In genomic region chr8:72493381-72493780, GRCm38 (mm10) we compare ENCODE assay signal across 8 mouse cellular contexts. TPM values are rescaled to one million over a fixed set of nuclear protein-coding genes. Genes with fewer than 3 reads are reported as not detected.
A peak's percentile ranks its signal among the peaks of the same experiment; 100 is the strongest.
DNase-seq lines count a peak whose midpoint lies in the region; ATAC-seq and TF ChIP-seq lines count a peak whose summit lies in the region.

No protein-coding gene starts in this region.

- H3K4me2 ChIP-seq in hindbrain, embryonic 12.5 days (replicated peaks): peak overlapping the region; percentile 72
- peak overlapping the region; percentile 80 for H3K4me2 ChIP-seq in midbrain, embryonic 14.5 days (ENCODE audit: low read length)

- H3K4me3 ChIP-seq in layer of hippocampus, adult 2 months: peak overlapping the region; percentile 68
- peak overlapping the region; percentile 61 for H3K4me3 ChIP-seq in cortical plate, adult 2 months (ENCODE audit: insufficient read depth, low read length)
- peak overlapping the region; percentile 91 for H3K4me3 ChIP-seq in hindbrain, embryonic 12.5 days
- H3K4me3 ChIP-seq in midbrain, embryonic 14.5 days (replicated peaks; ENCODE audit: low read depth, low read length): peak overlapping the region; percentile 74

- 17% methylated on average over 8 of the region's 8 CpGs for WGBS in hindbrain, embryonic 12.5 days
- WGBS in midbrain, embryonic 14.5 days: 13% methylated on average over 8 of the region's 8 CpGs

- no peaks in the 10 kb centered on the region for H3K27me3 ChIP-seq in hindbrain, embryonic 12.5 days
- no peaks in the 10 kb centered on the region for H3K27me3 ChIP-seq in midbrain, embryonic 14.5 days (ENCODE audit: control insufficient read depth, insufficient read depth, low read length)

- intact Hi-C loops in left cerebral cortex, postnatal 10 days (cut with DNase I): loop anchor here (5.0 kb wide), 1 partner anchor 54 kb away; the partner anchor contains the start of gene Med26

- peak overlapping the region; percentile 65 for H3K9ac ChIP-seq in hindbrain, embryonic 12.5 days
- peak overlapping the region; percentile 65 for H3K9ac ChIP-seq in midbrain, embryonic 14.5 days (replicated peaks; ENCODE audit: low read length)

- TF ChIP-seq CTCF in layer of hippocampus, adult 2 months (conservative IDR thresholded peaks at IDR 0.05): no peak
- no peak for TF ChIP-seq CTCF in cortical plate, adult 2 months (IDR thresholded peaks at IDR 0.05; ENCODE audit: extremely low read depth, insufficient read depth, low read length)

- no peak for DNase-seq in layer of hippocampus, adult 2 months (ENCODE audit: low spot score in 2 of 2)
- DNase-seq in layer of hippocampus, postnatal 14 days (ENCODE audit: low spot score in 2 of 2): no peak
- DNase-seq in midbrain, embryonic 14.5 days: no peak
- DNase-seq in gastrocnemius, postnatal 4 days (ENCODE audit: low spot score in 2 of 2): no peak
- no peak for DNase-seq in natural killer cell, adult 2 months (ENCODE audit: low spot score in 2 of 2)
- DNase-seq in left cerebral cortex, postnatal 10 days (ENCODE audit: extremely low spot score in 1 of 2, low spot score in 2 of 2): no peak

- no peak for TF ChIP-seq POLR2A in cortical plate, adult 2 months (IDR thresholded peaks at IDR 0.05; ENCODE audit: extremely low read depth, insufficient read depth, low read length)

- H3K9me3 ChIP-seq in hindbrain, embryonic 12.5 days (replicated peaks): no peaks in the 10 kb centered on the region
- no peaks in the 10 kb centered on the region for H3K9me3 ChIP-seq in midbrain, embryonic 14.5 days (ENCODE audit: control insufficient read depth, low read length)

- ATAC-seq in hindbrain, embryonic 12.5 days (ENCODE audit: low FRiP score): no peak
- no peak for ATAC-seq in midbrain, embryonic 14.5 days (ENCODE audit: low FRiP score, low TSS enrichment)

- peaks cover 4% of the 10 kb centered on the region for H3K4me1 ChIP-seq in cortical plate, adult 2 months (ENCODE audit: control insufficient read depth, insufficient read depth, low read length)
- H3K4me1 ChIP-seq in hindbrain, embryonic 12.5 days: peaks cover 24% of the 10 kb centered on the region
- H3K4me1 ChIP-seq in midbrain, embryonic 14.5 days (ENCODE audit: control insufficient read depth, insufficient read depth, low read length): peaks cover 22% of the 10 kb centered on the region

- peaks cover 35% of the 10 kb centered on the region for H3K36me3 ChIP-seq in hindbrain, embryonic 12.5 days
- H3K36me3 ChIP-seq in midbrain, embryonic 14.5 days (ENCODE audit: control insufficient read depth, insufficient read depth, low read length): peaks cover 23% of the 10 kb centered on the region

- peak overlapping the region; percentile 71 for H3K27ac ChIP-seq in layer of hippocampus, adult 2 months
- H3K27ac ChIP-seq in cortical plate, adult 2 months (ENCODE audit: insufficient read depth, low read length): no peak overlapping the region
- H3K27ac ChIP-seq in hindbrain, embryonic 12.5 days: peak overlapping the region; percentile 69; the same call in 1 of the 2 replicates
- H3K27ac ChIP-seq in midbrain, embryonic 14.5 days (replicated peaks; ENCODE audit: low read depth, low read length): peak overlapping the region; percentile 76

RNA-seq across cellular contexts. Expression of gene Slc35e1, which starts 1.0 kb away (rescaled TPM):
- total RNA-seq in layer of hippocampus, adult 2 months (2021): 10 to 100 TPM; 45.2 to 48.2 TPM
- total RNA-seq in layer of hippocampus, postnatal 14 days (2021): 10 to 100 TPM; 44.5 to 46.4 TPM
- 35.9 and 37.0 TPM in 2 replicates for polyA plus RNA-seq in cortical plate, adult 2 months (2012; rRNA removed)
- polyA plus RNA-seq in hindbrain, embryonic 12.5 days (2016; fragmentation: Nextera tagmentation; extraction: Ambion mirVana): 22.2 and 27.8 TPM in 2 replicates
- polyA plus RNA-seq in midbrain, embryonic 14.5 days (2014; fragmentation: Nextera tagmentation; extraction: Ambion mirVana): 9.7 and 10.0 TPM in 2 replicates
- total RNA-seq in gastrocnemius, postnatal 4 days (2021): 10 to 100 TPM; 24.5 to 28.3 TPM
- 10 to 100 TPM; 45.9 to 49.9 TPM for total RNA-seq in left cerebral cortex, postnatal 10 days (2021)

RNA-seq across cellular contexts. Expression of gene Cherp, which starts 18.4 kb away (rescaled TPM):
- total RNA-seq in layer of hippocampus, adult 2 months (2021): 10 to 100 TPM; 83.1 TPM
- 10 to 100 TPM; 72.4 to 75.2 TPM for total RNA-seq in layer of hippocampus, postnatal 14 days (2021)
- 44.0 and 47.3 TPM in 2 replicates for polyA plus RNA-seq in cortical plate, adult 2 months (2012; rRNA removed)
- polyA plus RNA-seq in hindbrain, embryonic 12.5 days (2016; fragmentation: Nextera tagmentation; extraction: Ambion mirVana): 66.5 and 75.3 TPM in 2 replicates
- 41.5 and 54.3 TPM in 2 replicates for polyA plus RNA-seq in midbrain, embryonic 14.5 days (2014; fragmentation: Nextera tagmentation; extraction: Ambion mirVana)
- 10 to 100 TPM; 47.7 to 60.6 TPM for total RNA-seq in gastrocnemius, postnatal 4 days (2021)
- total RNA-seq in left cerebral cortex, postnatal 10 days (2021): 10 to 100 TPM; 66.5 to 72.0 TPM

RNA-seq across cellular contexts. Expression of gene 1700030K09Rik, which starts 49.7 kb away (rescaled TPM):
- total RNA-seq in layer of hippocampus, adult 2 months (2021): 10 to 100 TPM; 10.9 to 11.7 TPM
- 10 to 100 TPM; 10.7 to 13.2 TPM for total RNA-seq in layer of hippocampus, postnatal 14 days (2021)
- 8.1 and 8.9 TPM in 2 replicates for polyA plus RNA-seq in cortical plate, adult 2 months (2012; rRNA removed)
- polyA plus RNA-seq in hindbrain, embryonic 12.5 days (2016; fragmentation: Nextera tagmentation; extraction: Ambion mirVana): 15.9 and 16.5 TPM in 2 replicates
- 12.6 and 17.0 TPM in 2 replicates for polyA plus RNA-seq in midbrain, embryonic 14.5 days (2014; fragmentation: Nextera tagmentation; extraction: Ambion mirVana)
- 1 to 10 TPM; 6.3 to 6.5 TPM for total RNA-seq in gastrocnemius, postnatal 4 days (2021)
- 10 to 100 TPM; 12.8 to 13.6 TPM for total RNA-seq in left cerebral cortex, postnatal 10 days (2021)

RNA-seq across cellular contexts. Expression of gene Calr3, which starts 49.7 kb away (rescaled TPM):
- total RNA-seq in layer of hippocampus, adult 2 months (2021): under 1 TPM; 0.52 to 0.90 TPM
- 1 to 10 TPM in 1 of 2 experiments, under 1 TPM in 1; 0.78 to 1.5 TPM for total RNA-seq in layer of hippocampus, postnatal 14 days (2021)
- polyA plus RNA-seq in cortical plate, adult 2 months (2012; rRNA removed): 0.68 and 0.81 TPM in 2 replicates
- 1.3 and 1.9 TPM in 2 replicates for polyA plus RNA-seq in hindbrain, embryonic 12.5 days (2016; fragmentation: Nextera tagmentation; extraction: Ambion mirVana)
- polyA plus RNA-seq in midbrain, embryonic 14.5 days (2014; fragmentation: Nextera tagmentation; extraction: Ambion mirVana): 0.86 and 1.1 TPM in 2 replicates
- 1 to 10 TPM; 1.3 to 2.0 TPM for total RNA-seq in gastrocnemius, postnatal 4 days (2021)
- 1 to 10 TPM in 1 of 2 experiments, under 1 TPM in 1; 0.88 to 1.0 TPM for total RNA-seq in left cerebral cortex, postnatal 10 days (2021)

RNA-seq across cellular contexts. Expression of gene Med26, which starts 54.7 kb away (rescaled TPM):
- 10 to 100 TPM; 10.5 to 10.6 TPM for total RNA-seq in layer of hippocampus, adult 2 months (2021)
- 1 to 10 TPM; 9.5 TPM for total RNA-seq in layer of hippocampus, postnatal 14 days (2021)
- 7.7 and 8.3 TPM in 2 replicates for polyA plus RNA-seq in cortical plate, adult 2 months (2012; rRNA removed)
- 17.7 and 22.0 TPM in 2 replicates for polyA plus RNA-seq in hindbrain, embryonic 12.5 days (2016; fragmentation: Nextera tagmentation; extraction: Ambion mirVana)
- polyA plus RNA-seq in midbrain, embryonic 14.5 days (2014; fragmentation: Nextera tagmentation; extraction: Ambion mirVana): 14.3 and 16.4 TPM in 2 replicates
- total RNA-seq in gastrocnemius, postnatal 4 days (2021): 1 to 10 TPM; 9.4 to 9.8 TPM
- total RNA-seq in left cerebral cortex, postnatal 10 days (2021): 1 to 10 TPM; 9.4 to 9.6 TPM
